Mouse (Mus musculus): ENCODE results near the gene Snph. TPM values are rescaled to one million over a fixed set of nuclear protein-coding genes. Genes with fewer than 3 reads are reported as not detected.

Gene Snph
- polyA plus RNA-seq (2014; fragmentation: Nextera tagmentation; extraction: Ambion mirVana) = 2.4 and 2.8 TPM in 2 replicates

DNA sequence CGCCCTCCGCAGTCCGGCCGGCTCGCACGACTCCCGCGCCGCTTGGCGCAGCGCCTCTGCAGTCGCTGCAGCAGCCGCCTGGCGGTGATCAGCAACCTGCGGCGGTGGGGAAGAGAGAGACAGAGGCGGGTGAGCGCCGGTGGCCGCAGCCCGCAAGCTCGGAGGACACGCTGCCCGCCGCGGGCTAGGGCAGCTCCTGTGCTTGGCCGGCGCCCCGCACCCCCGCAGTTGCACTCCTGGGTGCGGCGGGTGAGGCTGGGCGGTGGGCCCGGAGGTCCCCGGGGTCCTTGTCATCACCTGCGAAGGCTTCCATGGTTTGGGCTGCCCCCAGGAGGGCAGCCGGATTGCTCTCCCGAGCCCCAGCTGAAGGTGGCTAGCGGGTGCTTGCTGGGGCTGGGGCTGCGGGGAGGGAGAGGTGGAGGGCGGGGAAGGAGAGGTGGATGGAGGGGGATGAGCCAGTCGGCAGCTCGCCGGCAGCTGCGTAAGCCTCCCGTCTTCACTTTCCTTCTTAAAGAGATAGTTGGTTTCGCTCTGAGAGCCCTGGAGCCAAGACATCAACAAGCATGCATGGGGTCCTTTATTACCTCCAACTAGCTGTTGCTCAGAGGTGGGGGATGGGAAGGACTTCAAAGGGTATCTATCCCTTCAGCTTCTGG is at the start of gene Snph:
Gene Snph (minus strand): TSS at position 435 of the 656 bp plus-strand sequence.
- DNase-seq (ENCODE audit: low spot score) = peak; percentile 79
- Histone ChIP-seq H3K27me3 (replicated peaks; ENCODE audit: control insufficient read depth, insufficient read depth, low read length) (peaks cover 7% of the 10 kb centered on the region), H3K9me3 (ENCODE audit: control insufficient read depth, low read length) (no peaks in the 10 kb centered on the region), H3K36me3 (ENCODE audit: control insufficient read depth, insufficient read depth, low read length) (no peaks in the 10 kb centered on the region), H3K4me1 (replicated peaks; ENCODE audit: control insufficient read depth, insufficient read depth, low read length) (no peaks in the 10 kb centered on the region), H3K9ac (ENCODE audit: low read length) (peak within 1 kb of the TSS; percentile 60), H3K4me3 (ENCODE audit: low read depth, low read length) (peak within 1 kb of the TSS; percentile 64), H3K27ac (ENCODE audit: low read depth) (no peak within 1 kb of the TSS), H3K4me2 (ENCODE audit: low read length) (peak within 1 kb of the TSS; percentile 96)
- ATAC-seq (replicated peaks; ENCODE audit: low FRiP score, low TSS enrichment, low read depth) = peak; percentile 72
- WGBS = under 1% methylated on average over 47 of the region's 47 CpGs

DNA sequence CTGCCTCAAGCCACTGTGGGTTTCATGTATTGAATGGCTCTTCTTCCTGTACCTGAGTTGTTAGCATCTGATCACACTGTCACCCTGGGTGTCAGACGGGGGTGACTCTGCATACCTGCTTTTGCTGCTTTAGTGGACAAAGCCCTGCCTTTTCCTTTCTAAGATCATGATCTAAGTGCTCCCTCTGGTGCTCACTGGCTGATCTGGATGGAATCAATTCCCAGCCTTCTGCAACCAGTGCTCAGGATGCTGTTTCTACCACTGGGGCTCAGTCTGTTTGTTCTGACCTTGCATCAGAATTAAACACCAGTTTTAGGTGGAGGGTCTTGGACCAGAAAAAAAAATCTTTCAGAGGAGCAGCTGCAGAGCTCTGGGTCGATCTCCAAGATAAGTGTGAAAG is 43.8 kb upstream of the Snph start:
- ATAC-seq (replicated peaks; ENCODE audit: low FRiP score, low TSS enrichment, low read depth) = no peak
- 55% methylated on average over 2 of the region's 2 CpGs for WGBS

DNA sequence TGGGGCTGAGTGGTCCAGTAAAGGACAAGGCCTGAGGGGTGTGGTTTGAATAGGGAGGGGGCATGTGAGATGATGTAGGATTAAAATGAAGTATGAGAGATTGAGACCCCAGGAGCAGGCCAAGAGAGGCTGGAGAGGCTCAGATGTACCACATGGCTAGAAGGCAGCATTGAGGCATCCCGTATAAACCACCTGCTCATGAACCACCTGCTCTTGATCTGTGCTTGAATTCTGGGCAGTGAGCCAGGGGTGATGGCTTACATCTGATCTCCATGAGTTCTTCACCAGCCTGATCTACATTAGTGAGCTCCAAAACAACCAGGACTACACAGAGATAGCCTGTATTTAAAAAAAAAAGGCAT is 38.6 kb upstream of the Snph start:
- ATAC-seq (replicated peaks; ENCODE audit: low FRiP score, low TSS enrichment, low read depth) (no peak; the same call in 1 of the 2 replicates), DNase-seq (ENCODE audit: low spot score) (no peak)

More for the DNA sequence above, 43.8 kb upstream of the Snph start:
- Histone ChIP-seq H3K4me2 (ENCODE audit: low read length) (no peak overlapping the region), H3K9ac (ENCODE audit: low read length) (no peak overlapping the region), H3K9me3 (ENCODE audit: control insufficient read depth, low read length) (0 out of 2 replicates have a peak, but pooled peaks cover 3% of the 10 kb centered on the region), H3K4me1 (replicated peaks; ENCODE audit: control insufficient read depth, insufficient read depth, low read length) (no peaks in the 10 kb centered on the region), H3K4me3 (ENCODE audit: low read depth, low read length) (no peak overlapping the region), H3K27ac (ENCODE audit: low read depth) (no peak overlapping the region), H3K27me3 (replicated peaks; ENCODE audit: control insufficient read depth, insufficient read depth, low read length) (no peaks in the 10 kb centered on the region), H3K36me3 (ENCODE audit: control insufficient read depth, insufficient read depth, low read length) (no peaks in the 10 kb centered on the region)
- no peak for DNase-seq (ENCODE audit: low spot score)

DNA sequence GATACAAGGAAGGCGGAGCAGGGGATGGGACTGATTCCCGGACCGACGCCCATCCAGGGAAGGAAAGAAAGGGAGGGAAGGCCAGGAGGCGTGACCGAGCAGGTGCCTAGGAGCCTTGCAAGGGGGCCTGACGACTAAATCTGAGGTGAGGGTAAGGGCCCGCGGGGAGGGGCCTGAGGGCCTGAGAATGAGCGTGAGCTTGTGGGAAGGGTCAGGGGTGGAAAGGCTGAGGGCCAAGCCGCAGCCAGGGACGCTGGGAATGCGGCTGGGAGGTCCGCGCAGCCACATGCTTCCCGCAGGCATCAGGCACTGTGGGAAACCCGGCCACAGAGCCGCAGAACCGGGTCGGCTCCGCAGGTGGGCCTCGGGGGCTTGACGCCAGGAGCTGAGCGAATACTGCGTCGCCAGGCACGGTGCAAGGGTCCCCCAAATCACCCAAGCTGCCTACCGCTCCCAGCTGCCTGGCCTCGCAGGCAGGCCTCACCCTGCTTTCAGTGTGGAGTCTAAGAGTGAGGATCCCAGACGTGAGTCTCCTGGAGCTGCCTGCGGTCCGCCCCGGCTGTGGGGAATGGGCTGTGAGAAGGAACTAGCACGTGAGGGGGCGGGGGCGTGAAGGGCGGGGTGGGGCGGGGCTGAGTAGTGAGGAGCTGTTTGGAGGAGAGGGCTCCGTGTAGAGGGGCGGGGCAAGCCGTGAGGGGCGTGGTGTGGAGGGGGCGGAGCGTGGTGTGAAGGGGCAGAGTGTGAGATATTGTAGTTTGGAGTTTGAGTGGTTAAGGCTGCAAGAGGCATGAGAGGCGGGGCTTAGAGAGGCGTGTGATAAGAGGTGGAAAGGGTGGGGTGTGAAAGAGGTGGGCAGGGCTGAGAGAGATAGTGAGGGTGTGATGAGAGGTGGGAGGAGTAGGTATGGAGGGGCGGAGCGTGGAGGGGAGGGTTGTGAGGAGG is 37.9 kb upstream of the Snph start:
- WGBS = 35% methylated on average over 48 of the region's 48 CpGs
- Histone ChIP-seq H3K36me3 (ENCODE audit: control insufficient read depth, insufficient read depth, low read length) (no peaks in the 10 kb centered on the region), H3K4me3 (ENCODE audit: low read depth, low read length) (no peak overlapping the region), H3K27ac (ENCODE audit: low read depth) (no peak overlapping the region), H3K27me3 (replicated peaks; ENCODE audit: control insufficient read depth, insufficient read depth, low read length) (peaks cover 10% of the 10 kb centered on the region; the same call in 1 of the 2 replicates), H3K4me2 (ENCODE audit: low read length) (no peak overlapping the region), H3K9ac (ENCODE audit: low read length) (no peak overlapping the region), H3K4me1 (replicated peaks; ENCODE audit: control insufficient read depth, insufficient read depth, low read length) (no peaks in the 10 kb centered on the region), H3K9me3 (ENCODE audit: control insufficient read depth, low read length) (no peaks in the 10 kb centered on the region)
- no peak for DNase-seq (ENCODE audit: low spot score)
- ATAC-seq (replicated peaks; ENCODE audit: low FRiP score, low TSS enrichment, low read depth) = peak; percentile 43; the same call in 1 of the 2 replicates

More for the DNA sequence above, 38.6 kb upstream of the Snph start:
- Histone ChIP-seq H3K27ac (ENCODE audit: low read depth) (no peak overlapping the region), H3K9ac (ENCODE audit: low read length) (no peak overlapping the region), H3K36me3 (ENCODE audit: control insufficient read depth, insufficient read depth, low read length) (no peaks in the 10 kb centered on the region), H3K27me3 (replicated peaks; ENCODE audit: control insufficient read depth, insufficient read depth, low read length) (peaks cover 10% of the 10 kb centered on the region; the same call in 1 of the 2 replicates), H3K4me2 (ENCODE audit: low read length) (no peak overlapping the region), H3K9me3 (ENCODE audit: control insufficient read depth, low read length) (no peaks in the 10 kb centered on the region), H3K4me1 (replicated peaks; ENCODE audit: control insufficient read depth, insufficient read depth, low read length) (no peaks in the 10 kb centered on the region), H3K4me3 (ENCODE audit: low read depth, low read length) (no peak overlapping the region)
- 61% methylated on average over 1 of the region's 1 CpGs for WGBS

DNA sequence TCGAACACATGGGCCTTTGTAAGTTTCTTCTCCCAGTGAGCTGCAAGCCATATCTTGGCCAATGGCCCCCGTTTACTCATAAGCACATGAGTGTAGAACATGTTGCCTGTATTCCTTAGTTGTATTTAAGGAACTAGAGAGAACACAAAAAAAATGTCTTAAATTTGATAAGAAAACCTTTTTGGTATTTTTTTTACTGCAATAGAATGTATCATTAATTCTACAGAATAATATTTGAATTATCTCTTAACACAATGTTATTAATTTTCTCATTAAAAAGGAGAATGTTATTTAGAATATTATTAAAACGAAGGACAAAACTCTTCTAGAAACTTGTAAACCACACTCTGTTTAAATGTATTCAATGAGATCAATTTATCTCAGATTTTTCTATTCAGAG is 36.0 kb upstream of the Snph start, which contains the start of gene Rad21l:
Gene Rad21l (minus strand): TSS at position 101 of the 400 bp plus-strand sequence.
- Histone ChIP-seq H3K9ac (ENCODE audit: low read length) (no peak within 1 kb of the TSS), H3K9me3 (ENCODE audit: control insufficient read depth, low read length) (no peaks in the 10 kb centered on the region), H3K27ac (ENCODE audit: low read depth) (no peak within 1 kb of the TSS), H3K4me2 (ENCODE audit: low read length) (no peak within 1 kb of the TSS), H3K4me3 (ENCODE audit: low read depth, low read length) (no peak within 1 kb of the TSS), H3K4me1 (replicated peaks; ENCODE audit: control insufficient read depth, insufficient read depth, low read length) (no peaks in the 10 kb centered on the region), H3K36me3 (ENCODE audit: control insufficient read depth, insufficient read depth, low read length) (no peaks in the 10 kb centered on the region), H3K27me3 (replicated peaks; ENCODE audit: control insufficient read depth, insufficient read depth, low read length) (peaks cover 10% of the 10 kb centered on the region; the same call in 1 of the 2 replicates)
- 76% methylated on average over 3 of the region's 3 CpGs for WGBS
- ATAC-seq (replicated peaks; ENCODE audit: low FRiP score, low TSS enrichment, low read depth) = no peak
- no peak for DNase-seq (ENCODE audit: low spot score)

DNA sequence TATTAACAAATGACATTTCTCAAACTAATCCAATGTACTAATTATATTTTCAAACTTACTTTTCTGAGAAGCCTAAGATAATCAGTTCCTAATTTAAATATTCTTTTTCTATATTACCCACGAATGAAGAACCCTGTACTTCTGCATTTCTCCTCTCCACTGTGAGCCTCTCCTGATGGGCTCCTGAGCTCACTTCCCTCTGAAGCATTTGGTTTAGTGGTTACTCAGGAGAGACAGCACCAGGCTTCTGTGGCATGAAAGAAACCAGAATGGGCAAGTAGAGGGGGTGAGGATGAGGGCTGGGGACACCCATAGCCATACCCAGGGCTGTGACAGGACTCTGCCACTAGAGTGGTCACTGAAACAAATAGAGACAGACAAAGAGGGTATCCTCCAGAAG is 19.7 kb upstream of the Snph start:
- H3K4me3 ChIP-seq (ENCODE audit: low read depth, low read length) = no peak overlapping the region
- WGBS = 63% methylated on average over 1 of the region's 1 CpGs
- no peak for DNase-seq (ENCODE audit: low spot score)
- H3K9ac ChIP-seq (ENCODE audit: low read length) = no peak overlapping the region
- ATAC-seq (replicated peaks; ENCODE audit: low FRiP score, low TSS enrichment, low read depth) = no peak
- no peaks in the 10 kb centered on the region for H3K9me3 ChIP-seq (ENCODE audit: control insufficient read depth, low read length)
- H3K4me2 ChIP-seq (ENCODE audit: low read length) = no peak overlapping the region
- H3K4me1 ChIP-seq (replicated peaks; ENCODE audit: control insufficient read depth, insufficient read depth, low read length) = no peaks in the 10 kb centered on the region
- no peak overlapping the region for H3K27ac ChIP-seq (ENCODE audit: low read depth)
- no peaks in the 10 kb centered on the region for H3K27me3 ChIP-seq (replicated peaks; ENCODE audit: control insufficient read depth, insufficient read depth, low read length)
- H3K36me3 ChIP-seq (ENCODE audit: control insufficient read depth, insufficient read depth, low read length) = no peaks in the 10 kb centered on the region

DNA sequence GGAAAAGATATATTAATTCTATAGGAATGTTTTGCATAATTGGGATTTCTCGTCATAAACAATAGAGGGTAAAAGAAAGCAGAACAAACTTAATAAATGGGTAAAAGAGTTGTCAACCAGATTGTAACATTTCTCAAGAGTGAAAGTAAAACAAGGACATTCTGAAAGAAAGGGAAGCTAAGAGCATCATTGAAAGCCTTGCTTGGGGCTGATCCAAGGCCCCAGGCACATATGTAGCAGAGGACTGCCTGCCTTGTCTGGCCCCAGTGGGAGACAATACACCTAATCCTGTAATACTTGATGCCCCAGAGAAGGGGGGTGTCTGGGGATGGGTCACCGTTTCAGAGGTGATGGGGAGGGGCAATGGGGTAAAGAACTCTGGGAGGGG is 3.6 kb upstream of the Snph start:
- no peak overlapping the region for H3K4me2 ChIP-seq (ENCODE audit: low read length)
- no peaks in the 10 kb centered on the region for H3K9me3 ChIP-seq (ENCODE audit: control insufficient read depth, low read length)
- peaks cover 7% of the 10 kb centered on the region for H3K27me3 ChIP-seq (replicated peaks; ENCODE audit: control insufficient read depth, insufficient read depth, low read length)
- no peak overlapping the region for H3K27ac ChIP-seq (ENCODE audit: low read depth)
- no peaks in the 10 kb centered on the region for H3K4me1 ChIP-seq (replicated peaks; ENCODE audit: control insufficient read depth, insufficient read depth, low read length)
- no peak overlapping the region for H3K4me3 ChIP-seq (ENCODE audit: low read depth, low read length)
- DNase-seq (ENCODE audit: low spot score) (no peak), ATAC-seq (replicated peaks; ENCODE audit: low FRiP score, low TSS enrichment, low read depth) (no peak)
- no peaks in the 10 kb centered on the region for H3K36me3 ChIP-seq (ENCODE audit: control insufficient read depth, insufficient read depth, low read length)
- WGBS = 61% methylated on average over 2 of the region's 2 CpGs
- no peak overlapping the region for H3K9ac ChIP-seq (ENCODE audit: low read length)

DNA sequence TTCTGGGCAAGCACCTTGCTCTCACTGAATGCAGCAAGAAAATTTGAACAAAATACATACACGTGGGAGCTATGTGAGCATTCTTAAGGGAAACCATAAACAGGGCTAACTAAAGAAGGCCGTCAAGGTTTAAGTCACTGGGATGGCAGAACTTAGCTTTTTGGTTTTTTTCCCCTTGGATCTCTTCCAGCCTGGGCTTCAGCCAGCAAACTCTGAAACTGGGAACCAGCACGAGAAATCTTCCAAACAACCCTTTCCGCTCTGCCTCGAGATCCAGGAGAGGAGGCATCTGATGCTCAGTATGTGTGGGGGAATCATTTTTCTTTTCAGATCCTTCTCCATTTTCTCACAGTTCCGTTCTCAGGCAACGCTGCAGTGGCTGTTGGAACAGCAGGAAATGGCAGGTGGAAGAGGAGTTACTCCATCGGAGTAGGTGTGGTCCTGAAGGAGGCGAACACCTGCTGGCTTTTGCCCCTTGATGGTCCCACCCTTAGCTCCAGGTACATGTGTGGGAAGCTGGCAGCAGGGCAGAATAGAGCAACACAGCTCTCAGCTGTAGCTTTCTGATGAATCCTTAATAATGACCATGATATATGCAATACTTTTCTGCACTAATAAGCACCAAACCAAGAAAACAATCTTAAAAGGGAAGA is 3.1 kb upstream of the Snph start:
- 49% methylated on average over 9 of the region's 9 CpGs for WGBS
- H3K4me3 ChIP-seq (ENCODE audit: low read depth, low read length) = no peak overlapping the region
- no peak overlapping the region for H3K27ac ChIP-seq (ENCODE audit: low read depth)
- no peak overlapping the region for H3K4me2 ChIP-seq (ENCODE audit: low read length)
- DNase-seq (ENCODE audit: low spot score) (no peak), ATAC-seq (replicated peaks; ENCODE audit: low FRiP score, low TSS enrichment, low read depth) (no peak)
- H3K36me3 ChIP-seq (ENCODE audit: control insufficient read depth, insufficient read depth, low read length) = no peaks in the 10 kb centered on the region
- H3K9ac ChIP-seq (ENCODE audit: low read length) = no peak overlapping the region
- no peaks in the 10 kb centered on the region for H3K4me1 ChIP-seq (replicated peaks; ENCODE audit: control insufficient read depth, insufficient read depth, low read length)
- H3K27me3 ChIP-seq (replicated peaks; ENCODE audit: control insufficient read depth, insufficient read depth, low read length) = peaks cover 7% of the 10 kb centered on the region
- no peaks in the 10 kb centered on the region for H3K9me3 ChIP-seq (ENCODE audit: control insufficient read depth, low read length)
